Mouse (Mus musculus) layer of hippocampus, postnatal 36 days (tissue): ENCODE results near the gene Ostf1. TPM values are rescaled to one million over a fixed set of nuclear protein-coding genes. Genes with fewer than 3 reads are reported as not detected.

Source experiments
- DNase-seq, 2 experiments: peaks; one replicate each; pipeline ENCODE4 v3.0.0; 2022
- total RNA-seq, 2 experiments: library from RNA; stranded (reverse); gene quantifications; 2 replicates each; pipeline ENCODE4 v1.2.3; 2021

Gene Ostf1
- total RNA-seq, 2 experiments from 2014 or later = 30.9 to 34.4 TPM

GRCm38 (mm10) chr19:18643411-18643810, 11.8 kb upstream of the Ostf1 start:
- no peak for DNase-seq

- no peak for DNase-seq
These were observed 9.4 kb upstream of the Ostf1 start for GRCm38 (mm10) chr19:18641001-18641400.

GRCm38 (mm10) chr19:18639552-18639951, 7.9 kb upstream of the Ostf1 start:
- no peak for DNase-seq

GRCm38 (mm10) chr19:18638949-18639348, 7.3 kb upstream of the Ostf1 start:
- DNase-seq = no peak

- DNase-seq = no peak
These were observed 6.3 kb upstream of the Ostf1 start for GRCm38 (mm10) chr19:18637954-18638353.

- DNase-seq = no peak
These were observed 885 bp upstream of the Ostf1 start for GRCm38 (mm10) chr19:18632231-18633185.

GRCm38 (mm10) chr19:18631161-18631643, 421 bp downstream of the Ostf1 start:
- DNase-seq = peak; percentile 43 to 48

GRCm38 (mm10) chr19:18630221-18631119, 1.2 kb downstream of the Ostf1 start:
- DNase-seq = no peak

GRCm38 (mm10) chr19:18629589-18629988, 2.0 kb downstream of the Ostf1 start:
- DNase-seq = no peak

- no peak for DNase-seq
These were observed 7.7 kb downstream of the Ostf1 start for GRCm38 (mm10) chr19:18623894-18624293.

- no peak for DNase-seq
These were observed 11.9 kb downstream of the Ostf1 start for GRCm38 (mm10) chr19:18619691-18620090.

- DNase-seq = no peak
These were observed 12.6 kb downstream of the Ostf1 start for GRCm38 (mm10) chr19:18619060-18619459.

- DNase-seq = no peak
These were observed 14.1 kb downstream of the Ostf1 start for GRCm38 (mm10) chr19:18617504-18617903.

GRCm38 (mm10) chr19:18615680-18616240, 15.9 kb downstream of the Ostf1 start:
- no peak for DNase-seq

- no peak for DNase-seq
These were observed 17.3 kb downstream of the Ostf1 start for GRCm38 (mm10) chr19:18614337-18614736.

GRCm38 (mm10) chr19:18608975-18609374, 22.6 kb downstream of the Ostf1 start:
- DNase-seq = no peak

- no peak for DNase-seq
These were observed 23.7 kb downstream of the Ostf1 start for GRCm38 (mm10) chr19:18607907-18608306.

GRCm38 (mm10) chr19:18603011-18603410, 28.6 kb downstream of the Ostf1 start:
- no peak for DNase-seq

GRCm38 (mm10) chr19:18600611-18601010, 31.0 kb downstream of the Ostf1 start:
- no peak for DNase-seq

- no peak for DNase-seq
These were observed 32.0 kb downstream of the Ostf1 start for GRCm38 (mm10) chr19:18599650-18600049.

GRCm38 (mm10) chr19:18599051-18599450, 32.6 kb downstream of the Ostf1 start:
- no peak for DNase-seq

- DNase-seq = no peak
These were observed 33.2 kb downstream of the Ostf1 start for GRCm38 (mm10) chr19:18598265-18598926.
